Mouse (Mus musculus): ENCODE measurements around the gene 5430427O19Rik. TPM values are rescaled to one million over a fixed set of nuclear protein-coding genes. Genes with fewer than 3 reads are reported as not detected.

The 5430427O19Rik gene
- polyA plus RNA-seq (2015; fragmentation: Nextera tagmentation; extraction: Ambion mirVana): 0.05 and 0.17 TPM in 2 replicates

DNA sequence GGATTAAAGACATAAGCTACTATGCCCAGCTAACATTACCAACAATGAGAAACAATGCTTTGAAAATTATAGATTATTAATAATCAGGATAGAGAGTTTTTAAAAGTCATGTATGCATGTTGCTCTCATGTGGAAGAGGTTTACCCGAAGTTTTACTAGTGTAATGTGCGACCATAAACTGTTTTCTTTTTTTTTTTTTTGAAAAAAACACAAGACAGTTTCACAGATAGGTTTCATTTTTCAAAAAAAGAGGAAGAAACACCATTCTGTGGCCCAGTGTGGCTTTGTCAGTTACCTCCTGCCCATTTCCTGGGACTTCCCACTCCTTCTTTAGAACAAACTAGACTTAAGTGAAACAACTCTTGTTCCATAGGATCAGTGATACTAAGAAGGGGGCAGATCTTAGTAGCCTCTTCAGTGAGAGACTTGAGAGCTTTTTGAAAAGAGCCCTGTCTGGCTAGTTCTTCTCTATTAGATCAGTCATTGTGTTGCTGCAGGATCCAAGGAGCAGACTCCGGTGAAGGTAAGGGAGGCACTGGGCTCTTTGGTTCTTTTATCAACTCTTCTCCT lies at the start of gene 5430427O19Rik:
Gene 5430427O19Rik (plus strand): TSS at position 441 of the 570 bp plus-strand sequence.
- H3K9me3 ChIP-seq: no peaks in the 10 kb centered on the region
- no peaks in the 10 kb centered on the region for H3K4me1 ChIP-seq
- H3K36me3 ChIP-seq: no peaks in the 10 kb centered on the region
- no peaks in the 10 kb centered on the region for H3K27me3 ChIP-seq (replicated peaks)
- no peak within 1 kb of the TSS for H3K27ac ChIP-seq (replicated peaks)
- WGBS: 71% methylated on average over 3 of the region's 3 CpGs
- no peak for ATAC-seq (ENCODE audit: extremely low read depth, insufficient number of reproducible peaks, low FRiP score, low TSS enrichment)
- H3K9ac ChIP-seq: no peak within 1 kb of the TSS
- H3K4me3 ChIP-seq: no peak within 1 kb of the TSS
- H3K4me2 ChIP-seq: no peak within 1 kb of the TSS

GRCm38 (mm10) chrX:85827719-85828453 lies 42.3 kb upstream of the 5430427O19Rik start:
- 64% methylated on average over 3 of the region's 3 CpGs for WGBS
- Histone ChIP-seq H3K4me3 (no peak overlapping the region), H3K4me1 (no peaks in the 10 kb centered on the region), H3K4me2 (no peak overlapping the region), H3K9ac (no peak overlapping the region), H3K36me3 (no peaks in the 10 kb centered on the region), H3K27me3 (replicated peaks) (no peaks in the 10 kb centered on the region), H3K9me3 (no peaks in the 10 kb centered on the region), H3K27ac (replicated peaks) (no peak overlapping the region)
- no peak for ATAC-seq (ENCODE audit: extremely low read depth, insufficient number of reproducible peaks, low FRiP score, low TSS enrichment)

GRCm38 (mm10) chrX:85829000-85829399 lies 41.2 kb upstream of the 5430427O19Rik start:
- ATAC-seq (ENCODE audit: extremely low read depth, insufficient number of reproducible peaks, low FRiP score, low TSS enrichment): no peak

DNA sequence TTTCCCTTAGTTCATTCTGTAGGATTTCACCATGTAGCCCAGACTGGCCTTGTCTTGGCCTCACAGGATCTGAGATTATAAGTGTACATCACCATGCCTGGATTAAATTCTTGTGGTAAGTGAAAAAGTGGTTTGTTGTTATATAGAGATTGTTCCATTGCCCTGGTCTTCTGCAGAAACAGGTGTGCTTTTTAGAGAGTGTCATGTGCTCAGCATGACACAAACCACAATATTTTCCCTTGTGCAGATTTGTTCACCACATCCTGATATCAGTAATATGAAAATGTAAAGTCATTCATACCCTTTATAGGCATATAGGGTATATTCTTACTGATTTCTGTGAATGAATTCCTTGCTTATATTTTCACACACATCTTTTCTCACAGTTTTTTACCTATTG lies 31.0 kb upstream of the 5430427O19Rik start:
- Histone ChIP-seq H3K36me3 (no peaks in the 10 kb centered on the region), H3K9me3 (no peaks in the 10 kb centered on the region), H3K4me3 (no peak overlapping the region), H3K27ac (replicated peaks) (no peak overlapping the region), H3K4me2 (no peak overlapping the region), H3K9ac (no peak overlapping the region), H3K27me3 (replicated peaks) (no peaks in the 10 kb centered on the region), H3K4me1 (no peaks in the 10 kb centered on the region)
- ATAC-seq (ENCODE audit: extremely low read depth, insufficient number of reproducible peaks, low FRiP score, low TSS enrichment): no peak

More at GRCm38 (mm10) chrX:85829000-85829399, 41.2 kb upstream of the 5430427O19Rik start:
- Histone ChIP-seq H3K27me3 (replicated peaks) (no peaks in the 10 kb centered on the region), H3K4me2 (no peak overlapping the region), H3K4me3 (no peak overlapping the region), H3K9ac (no peak overlapping the region), H3K4me1 (no peaks in the 10 kb centered on the region), H3K9me3 (no peaks in the 10 kb centered on the region), H3K27ac (replicated peaks) (no peak overlapping the region), H3K36me3 (no peaks in the 10 kb centered on the region)

DNA sequence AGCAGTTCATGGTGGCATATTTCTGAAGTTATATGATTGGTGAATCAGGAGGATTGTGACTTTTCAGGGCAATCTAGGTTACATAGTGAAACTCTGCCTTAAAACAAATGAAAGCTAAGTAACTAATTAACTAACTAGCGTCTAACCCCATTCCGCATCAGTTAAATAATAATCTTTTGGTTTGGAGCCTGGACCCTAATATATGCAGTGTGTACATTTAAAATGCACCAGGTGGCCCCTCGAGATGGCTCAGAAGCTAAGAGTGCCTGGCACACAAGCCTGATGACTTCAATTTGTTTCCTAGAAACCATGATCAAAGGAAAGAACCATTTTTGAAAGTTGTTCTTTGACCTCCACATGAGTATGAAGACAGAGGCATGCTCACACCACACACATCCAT lies 14.2 kb upstream of the 5430427O19Rik start:
- WGBS: 71% methylated on average over 3 of the region's 3 CpGs
- no peak overlapping the region for H3K27ac ChIP-seq (replicated peaks)
- H3K27me3 ChIP-seq (replicated peaks): no peaks in the 10 kb centered on the region

GRCm38 (mm10) chrX:85857169-85857568 lies 13.0 kb upstream of the 5430427O19Rik start:
- H3K27ac ChIP-seq (replicated peaks): no peak overlapping the region
- H3K4me2 ChIP-seq: no peak overlapping the region
- no peaks in the 10 kb centered on the region for H3K27me3 ChIP-seq (replicated peaks)
- 0 out of 2 replicates have a peak, but pooled peaks cover 3% of the 10 kb centered on the region for H3K9me3 ChIP-seq
- no peak for ATAC-seq (ENCODE audit: extremely low read depth, insufficient number of reproducible peaks, low FRiP score, low TSS enrichment)
- H3K9ac ChIP-seq: no peak overlapping the region
- no peaks in the 10 kb centered on the region for H3K4me1 ChIP-seq
- no peak overlapping the region for H3K4me3 ChIP-seq
- no peaks in the 10 kb centered on the region for H3K36me3 ChIP-seq

More for the DNA sequence above, 14.2 kb upstream of the 5430427O19Rik start:
- Histone ChIP-seq H3K4me1 (no peaks in the 10 kb centered on the region), H3K36me3 (no peaks in the 10 kb centered on the region), H3K4me2 (no peak overlapping the region), H3K9ac (no peak overlapping the region), H3K9me3 (0 out of 2 replicates have a peak, but pooled peaks cover 3% of the 10 kb centered on the region), H3K4me3 (no peak overlapping the region)
- ATAC-seq (ENCODE audit: extremely low read depth, insufficient number of reproducible peaks, low FRiP score, low TSS enrichment): no peak

DNA sequence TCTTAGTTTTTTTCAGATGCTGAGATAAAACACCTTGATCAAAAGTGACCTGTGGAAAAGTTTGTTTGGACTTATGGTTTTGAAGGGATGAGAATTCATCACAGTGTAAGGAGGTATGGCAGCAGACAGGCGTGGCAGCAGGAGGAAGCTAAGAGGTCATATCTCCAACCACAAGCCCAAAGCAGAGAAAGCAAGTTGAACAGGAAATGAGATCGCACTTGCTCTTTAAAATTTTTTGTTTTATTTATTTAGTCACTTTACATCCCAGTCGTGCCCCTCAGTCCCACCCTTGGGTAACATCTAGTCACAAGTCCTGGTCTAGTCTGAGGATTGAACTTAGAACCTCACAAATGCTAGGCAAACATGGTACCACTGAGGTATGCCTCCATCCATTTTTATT lies 2.1 kb upstream of the 5430427O19Rik start:
- 58% methylated on average over 3 of the region's 3 CpGs for WGBS
- Histone ChIP-seq H3K4me3 (no peak overlapping the region), H3K27me3 (replicated peaks) (no peaks in the 10 kb centered on the region), H3K4me1 (no peaks in the 10 kb centered on the region), H3K9me3 (no peaks in the 10 kb centered on the region), H3K36me3 (no peaks in the 10 kb centered on the region), H3K4me2 (no peak overlapping the region), H3K9ac (no peak overlapping the region), H3K27ac (replicated peaks) (no peak overlapping the region)
- ATAC-seq (ENCODE audit: extremely low read depth, insufficient number of reproducible peaks, low FRiP score, low TSS enrichment): no peak

DNA sequence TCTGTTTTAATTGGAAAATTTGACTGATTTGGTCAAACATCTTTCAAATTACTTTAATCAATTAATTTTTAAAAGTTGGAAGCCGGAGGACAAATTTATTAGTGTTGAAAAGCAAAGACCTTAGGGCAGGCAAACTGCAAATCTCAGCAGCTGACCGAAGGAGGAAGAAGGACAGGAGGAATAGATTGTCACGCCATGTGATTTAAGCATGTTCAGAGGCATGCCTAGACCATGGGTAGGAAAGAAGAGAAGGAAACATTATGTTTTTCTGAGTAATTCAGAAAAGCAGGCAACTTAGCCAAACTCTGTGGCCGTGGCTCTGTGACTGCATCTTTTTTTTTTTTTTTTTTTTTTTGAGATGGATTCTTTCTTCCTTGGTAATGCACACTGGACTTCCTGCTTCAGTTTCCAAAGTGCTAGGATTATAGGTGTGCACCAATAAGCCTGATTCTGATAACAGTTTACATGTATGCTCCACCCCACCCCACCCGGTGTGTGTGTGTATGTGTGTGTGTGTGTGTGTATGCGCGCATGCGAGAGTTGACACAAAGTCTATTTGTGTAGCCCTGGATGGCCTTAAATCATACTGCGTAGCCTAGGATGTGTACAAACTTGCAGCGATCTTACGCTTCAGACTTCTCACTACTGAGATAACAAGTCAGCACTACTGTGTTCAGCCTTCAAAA lies 1.4 kb downstream of the 5430427O19Rik start:
- WGBS: 89% methylated on average over 11 of the region's 11 CpGs
- ATAC-seq (ENCODE audit: extremely low read depth, insufficient number of reproducible peaks, low FRiP score, low TSS enrichment): no peak
- Histone ChIP-seq H3K4me2 (no peak overlapping the region), H3K27ac (replicated peaks) (no peak overlapping the region), H3K4me1 (no peaks in the 10 kb centered on the region), H3K36me3 (no peaks in the 10 kb centered on the region), H3K27me3 (replicated peaks) (no peaks in the 10 kb centered on the region), H3K9me3 (no peaks in the 10 kb centered on the region), H3K4me3 (no peak overlapping the region), H3K9ac (no peak overlapping the region)

DNA sequence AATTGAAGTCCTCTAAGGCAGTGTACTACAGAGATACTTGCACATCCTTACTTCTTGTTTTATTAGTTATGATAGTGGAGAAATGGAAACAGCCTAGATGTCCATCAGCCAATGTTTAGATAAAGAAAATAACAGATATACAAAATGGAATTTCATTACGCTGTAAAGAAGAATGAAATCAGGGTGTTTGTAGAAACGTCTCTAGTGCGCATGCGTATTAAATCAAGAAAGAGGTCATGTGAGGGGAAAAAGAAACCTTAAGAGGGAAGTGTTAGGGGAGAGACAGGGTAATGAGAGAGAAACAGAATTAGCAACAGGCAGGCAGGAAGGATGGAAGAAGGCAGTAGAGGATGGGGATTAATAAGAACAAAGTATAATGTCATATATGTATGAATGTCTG lies 4.2 kb downstream of the 5430427O19Rik start:
- WGBS: 86% methylated on average over 4 of the region's 4 CpGs
- Histone ChIP-seq H3K27ac (replicated peaks) (no peak overlapping the region), H3K4me1 (no peaks in the 10 kb centered on the region), H3K36me3 (no peaks in the 10 kb centered on the region), H3K9me3 (no peaks in the 10 kb centered on the region), H3K27me3 (replicated peaks) (no peaks in the 10 kb centered on the region), H3K4me2 (no peak overlapping the region), H3K9ac (no peak overlapping the region), H3K4me3 (no peak overlapping the region)
- ATAC-seq (ENCODE audit: extremely low read depth, insufficient number of reproducible peaks, low FRiP score, low TSS enrichment): no peak

GRCm38 (mm10) chrX:85875951-85876350 lies 5.8 kb downstream of the 5430427O19Rik start:
- ATAC-seq (ENCODE audit: extremely low read depth, insufficient number of reproducible peaks, low FRiP score, low TSS enrichment): no peak
- H3K4me1 ChIP-seq: no peaks in the 10 kb centered on the region
- H3K4me3 ChIP-seq: no peak overlapping the region
- H3K9ac ChIP-seq: no peak overlapping the region
- no peaks in the 10 kb centered on the region for H3K36me3 ChIP-seq
- no peak overlapping the region for H3K4me2 ChIP-seq
- no peak overlapping the region for H3K27ac ChIP-seq (replicated peaks)
- H3K9me3 ChIP-seq: no peaks in the 10 kb centered on the region
- no peaks in the 10 kb centered on the region for H3K27me3 ChIP-seq (replicated peaks)

GRCm38 (mm10) chrX:85877747-85878146 lies 7.6 kb downstream of the 5430427O19Rik start:
- Histone ChIP-seq H3K9ac (no peak overlapping the region), H3K27ac (replicated peaks) (no peak overlapping the region), H3K36me3 (no peaks in the 10 kb centered on the region), H3K9me3 (no peaks in the 10 kb centered on the region), H3K27me3 (replicated peaks) (no peaks in the 10 kb centered on the region), H3K4me1 (no peaks in the 10 kb centered on the region), H3K4me2 (no peak overlapping the region), H3K4me3 (no peak overlapping the region)
- 72% methylated on average over 2 of the region's 2 CpGs for WGBS
- no peak for ATAC-seq (ENCODE audit: extremely low read depth, insufficient number of reproducible peaks, low FRiP score, low TSS enrichment)
